26 mouse cellular contexts compared by ENCODE assay signal in the genomic region with DNA sequence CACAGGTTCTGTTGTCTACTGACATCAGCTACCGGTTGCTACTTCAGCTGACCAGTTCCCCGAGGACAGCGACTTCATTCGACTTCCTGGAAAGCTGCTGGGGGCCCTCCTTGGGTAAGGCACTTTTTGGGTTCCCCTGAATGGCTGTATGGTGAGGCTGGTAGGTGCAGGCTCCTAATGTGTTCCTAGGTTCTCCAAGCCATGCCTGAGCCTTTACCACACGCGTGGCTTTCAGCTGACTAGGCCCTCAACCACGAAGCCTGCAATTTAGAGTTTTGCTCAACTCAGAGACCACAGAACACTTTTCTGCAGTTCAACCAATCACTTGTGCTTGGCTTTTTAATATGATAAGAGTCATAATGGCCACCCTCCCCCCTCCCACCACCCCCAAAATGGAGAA.
"Had no signal": no experiment of that assay in that cellular context is flagged by ENCODE, and none has a peak within 500 bp of the region (broad histone marks: within the 10 kb centered on the region; RNA-seq: fewer than 3 reads in every experiment).

No protein-coding gene starts in this region.

- ATAC-seq: hindbrain, postnatal 0 days; inflammation-experienced regulatory T-cells, adult 6 months; intestine, embryonic 15.5 days; intestine, postnatal 0 days had no signal

- DNase-seq: gastrocnemius, postnatal 14 days; gastrocnemius, postnatal 36 days; heart, adult 18-20 months; heart, postnatal 10 days; heart, postnatal 4 days; kidney, adult 18-20 months; kidney, adult 8-10 months; kidney, postnatal 10 days; kidney, postnatal 25 days; kidney, postnatal 4 days; liver; liver, embryonic 13.5 days had no signal

- H3K27ac ChIP-seq: heart, embryonic 10.5 days; hindbrain, embryonic 10.5 days; hindbrain, embryonic 12.5 days; hindbrain, embryonic 14.5 days; hindbrain, postnatal 0 days; intestine, embryonic 15.5 days; layer of hippocampus, adult 2 months; left cerebral cortex, adult 2 months; limb, embryonic 10.5 days; limb, embryonic 12.5 days; liver, embryonic 13.5 days had no signal

- H3K9me3 ChIP-seq: heart, embryonic 10.5 days; heart, embryonic 12.5 days; hindbrain, embryonic 10.5 days; hindbrain, embryonic 12.5 days; intestine, embryonic 15.5 days; limb, embryonic 10.5 days; limb, embryonic 12.5 days; liver, embryonic 13.5 days had no signal

- H3K36me3 ChIP-seq: heart, embryonic 10.5 days; heart, embryonic 12.5 days; hindbrain, embryonic 10.5 days; hindbrain, embryonic 12.5 days; intestine, embryonic 15.5 days; limb, embryonic 12.5 days; liver, embryonic 13.5 days had no signal

- H3K27me3 ChIP-seq: hindbrain, embryonic 12.5 days; intestine, embryonic 15.5 days; liver, embryonic 13.5 days had no signal

- H3K4me1 ChIP-seq: heart, embryonic 10.5 days; hindbrain, embryonic 10.5 days; hindbrain, embryonic 12.5 days had no signal

- H3K4me3 ChIP-seq: heart, embryonic 10.5 days; heart, embryonic 12.5 days; hindbrain, embryonic 10.5 days; hindbrain, embryonic 12.5 days; intestine, embryonic 15.5 days; layer of hippocampus, adult 2 months; left cerebral cortex, adult 2 months; limb, embryonic 10.5 days; limb, embryonic 12.5 days; liver, embryonic 13.5 days had no signal

- H3K4me2 ChIP-seq: heart, embryonic 12.5 days; hindbrain, embryonic 12.5 days; hindbrain, embryonic 14.5 days; intestine, embryonic 15.5 days; limb, embryonic 12.5 days; liver, embryonic 11.5 days; liver, embryonic 13.5 days had no signal

- H3K9ac ChIP-seq: heart, embryonic 12.5 days; hindbrain, embryonic 12.5 days; hindbrain, embryonic 14.5 days; intestine, embryonic 15.5 days; limb, embryonic 12.5 days; liver, embryonic 13.5 days had no signal
